Mouse (Mus musculus) brain, embryonic 14.5 days (tissue): Measurements from ENCODE around the gene Pitpnb.

ENCODE experiments used
- CTCF ChIP-seq: fragments of 200-500 bp; IDR thresholded peaks from 2 replicates; pipeline ENCODE4 v1.5.1; 2012; ENCODE audit warnings: inconsistent platforms, mild to moderate bottlenecking, moderate library complexity, borderline replicate concordance; ENCODE audit not compliant: insufficient read depth, insufficient read length; ENCODE audit errors: extremely low read depth
- POLR2A ChIP-seq: fragments of 200-500 bp; IDR thresholded peaks from 2 replicates; pipeline ENCODE4 v1.6.1; 2012; ENCODE audit warnings: mild to moderate bottlenecking, inconsistent platforms, borderline replicate concordance; ENCODE audit not compliant: poor library complexity, insufficient read depth, insufficient read length, severe bottlenecking; ENCODE audit errors: extremely low read depth

DNA sequence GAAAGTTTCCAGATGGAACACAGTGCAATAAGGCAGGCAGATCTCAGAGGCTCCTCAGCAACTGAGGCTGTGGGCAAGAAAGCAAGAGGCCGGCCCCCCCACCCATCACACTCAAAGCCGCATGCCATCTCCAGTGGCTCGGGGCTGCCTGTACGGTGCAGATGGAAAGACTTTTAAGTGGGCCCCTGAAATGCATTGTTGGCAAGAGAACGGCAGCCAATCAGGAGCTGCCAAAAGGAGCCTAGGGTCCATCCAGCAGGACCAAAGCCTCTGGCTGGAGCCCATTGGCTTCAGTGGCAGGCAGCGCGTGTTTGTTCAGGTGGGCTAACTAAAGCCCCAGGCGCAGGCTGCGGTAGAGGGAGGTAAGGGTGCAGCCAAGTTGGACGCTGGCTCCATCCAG lies 65.2 kb downstream of the Pitpnb start:
- TF ChIP-seq POLR2A = no peak
- no peak for TF ChIP-seq CTCF
